Mouse (Mus musculus) heart, adult 11 months (tissue): ENCODE results near the gene Gpr18.

ENCODE experiments used
- DNase-seq: peaks from one replicate; pipeline ENCODE4 v3.0.0; 2022

The Gpr18 gene

GRCm38 (mm10) chr14:121879266-121879840 lies 36.2 kb downstream of the Gpr18 start:
- peak; percentile 87 for DNase-seq

- DNase-seq: no peak
Observed at GRCm38 (mm10) chr14:121878859-121879206, 36.7 kb downstream of the Gpr18 start.

GRCm38 (mm10) chr14:121878176-121878858 lies 37.3 kb downstream of the Gpr18 start, which contains the start of gene Ubac2:
Gene Ubac2 (plus strand): TSS chr14:121878620.
- peak; percentile 100 for DNase-seq

GRCm38 (mm10) chr14:121877640-121878039 lies 37.9 kb downstream of the Gpr18 start:
- no peak for DNase-seq

GRCm38 (mm10) chr14:121876860-121877259 lies 38.7 kb downstream of the Gpr18 start:
- peak; percentile 7 for DNase-seq

- DNase-seq: peak; percentile 76
Observed at GRCm38 (mm10) chr14:121876190-121876589, 39.4 kb downstream of the Gpr18 start.

- DNase-seq: peak; percentile 64
Observed at GRCm38 (mm10) chr14:121873646-121874045, 41.9 kb downstream of the Gpr18 start.

- DNase-seq: no peak
Observed at GRCm38 (mm10) chr14:121873172-121873571, 42.4 kb downstream of the Gpr18 start.

- DNase-seq: peak; percentile 59
Observed at GRCm38 (mm10) chr14:121872760-121873159, 42.8 kb downstream of the Gpr18 start.

- no peak for DNase-seq
Observed at GRCm38 (mm10) chr14:121869111-121869510, 46.5 kb downstream of the Gpr18 start.

- DNase-seq: no peak
Observed at GRCm38 (mm10) chr14:121866574-121866973, 49.0 kb downstream of the Gpr18 start.

GRCm38 (mm10) chr14:121865162-121865561 lies 50.4 kb downstream of the Gpr18 start:
- peak; percentile 79 for DNase-seq
